Mouse (Mus musculus) A20 (cell line): ENCODE data around the gene Osgin1.

ENCODE experiments used
- DNase-seq: peaks from one replicate; pipeline ENCODE4 v3.0.0-alpha.2; 2011; ENCODE audit warnings: low read depth, low spot score

Gene Osgin1

DNA sequence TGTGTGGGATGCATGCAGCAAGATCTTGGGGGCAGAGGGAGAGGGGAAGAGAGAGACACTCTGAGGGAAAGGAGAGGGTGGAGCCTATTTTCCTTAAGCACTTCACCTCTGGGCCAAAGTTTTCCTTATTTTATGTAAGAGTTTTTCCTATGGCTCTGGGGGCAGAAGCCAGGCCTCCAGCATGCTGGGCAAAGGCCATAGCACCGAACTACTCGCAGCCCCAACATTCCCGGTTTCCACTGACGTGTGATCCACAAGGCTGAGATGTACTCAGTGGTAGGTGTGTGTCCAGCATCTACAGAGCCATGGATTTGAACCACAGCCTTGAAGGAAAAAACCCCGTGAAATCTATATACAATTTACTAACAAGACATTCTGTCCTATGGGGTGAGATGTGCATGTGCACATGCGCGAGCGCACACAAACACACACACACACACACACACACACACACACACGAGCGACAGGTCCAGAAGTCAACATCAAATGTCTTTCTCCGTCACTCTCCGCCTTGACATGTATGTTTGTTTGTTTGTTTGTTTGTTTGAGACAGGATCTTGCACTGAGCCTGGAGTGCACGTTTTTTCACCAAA lies at the start of gene Osgin1:
Osgin1 (plus strand) TSS at position 543 of the 593 bp plus-strand sequence.
- DNase-seq = no peak

DNA sequence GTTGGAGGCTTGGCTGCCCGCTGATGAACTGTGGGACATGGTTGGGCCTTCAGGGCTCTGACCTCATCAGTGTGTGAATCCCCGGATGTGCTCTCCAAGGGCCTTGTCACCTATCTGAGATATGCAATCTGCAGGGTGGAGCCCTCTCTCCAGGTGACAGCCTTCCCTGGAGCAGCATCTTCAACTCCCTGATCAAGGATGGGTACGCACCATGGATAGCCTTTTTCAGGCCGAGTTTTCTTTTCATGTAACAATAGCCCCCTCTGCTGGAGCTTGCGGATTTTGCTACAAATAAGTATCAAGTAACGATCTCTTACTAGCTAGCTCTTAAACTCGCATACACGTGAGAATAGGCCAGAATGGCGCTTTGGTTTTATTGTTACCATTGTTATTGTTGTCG lies 49.4 kb upstream of the Osgin1 start:
- peak; percentile 77 for DNase-seq

DNA sequence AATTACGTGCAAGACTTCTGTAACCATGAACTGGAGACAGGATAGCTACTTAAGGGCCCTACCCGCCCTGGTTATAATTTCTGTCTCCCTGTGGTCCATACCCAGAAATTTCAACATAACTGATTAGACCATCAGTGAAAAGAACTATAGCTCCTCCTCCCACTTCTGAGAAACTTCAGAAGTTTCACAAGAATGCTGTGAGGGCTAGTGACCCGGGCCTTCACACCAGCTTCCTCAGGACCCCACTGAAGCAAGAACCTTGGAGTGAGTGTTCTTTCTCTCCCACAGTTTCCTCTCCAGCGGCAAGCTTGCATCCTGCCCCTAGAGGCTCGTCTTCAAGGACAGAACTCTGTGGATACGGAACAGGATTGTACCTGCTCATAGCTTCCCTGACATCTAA lies 48.1 kb upstream of the Osgin1 start:
- no peak for DNase-seq

DNA sequence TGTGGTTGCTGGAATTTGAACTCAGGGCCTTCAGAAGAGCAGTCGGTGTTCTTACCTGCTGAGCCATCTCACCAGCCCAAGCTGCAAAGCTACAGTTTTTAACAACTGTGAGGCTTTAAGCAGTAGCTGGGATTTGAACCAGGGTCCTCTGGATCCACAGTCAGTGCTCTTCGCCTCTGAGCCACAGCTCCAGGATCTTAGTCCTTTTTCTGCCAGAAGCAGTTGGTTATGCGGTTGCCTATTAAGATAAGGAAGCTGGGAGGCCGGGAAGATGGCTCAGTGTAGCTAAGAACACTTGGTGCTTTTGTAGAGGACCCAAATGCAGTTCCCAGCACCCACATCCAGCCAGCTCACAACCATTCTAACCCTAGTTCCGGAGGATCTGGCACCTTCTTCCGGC lies 46.9 kb upstream of the Osgin1 start:
- DNase-seq = no peak

DNA sequence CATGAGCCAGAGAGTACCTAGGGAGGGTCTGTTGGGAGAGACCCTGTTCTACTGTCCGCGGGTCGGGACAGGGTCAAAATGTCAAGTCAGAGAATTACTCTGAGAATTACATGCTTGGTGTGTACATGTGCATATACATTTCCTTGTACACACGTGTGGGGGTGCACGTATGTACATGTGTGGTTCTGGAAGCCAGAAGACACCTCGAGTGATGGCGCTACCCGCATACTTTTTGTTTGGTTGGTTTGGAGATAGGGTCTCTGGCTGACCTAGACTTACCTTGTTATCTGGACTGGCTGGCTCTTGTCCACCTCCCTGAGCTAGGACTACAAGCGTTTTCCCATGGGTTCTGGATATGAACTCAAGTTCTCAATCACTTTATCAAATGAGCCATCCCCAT lies 39.8 kb upstream of the Osgin1 start:
- DNase-seq = no peak

DNA sequence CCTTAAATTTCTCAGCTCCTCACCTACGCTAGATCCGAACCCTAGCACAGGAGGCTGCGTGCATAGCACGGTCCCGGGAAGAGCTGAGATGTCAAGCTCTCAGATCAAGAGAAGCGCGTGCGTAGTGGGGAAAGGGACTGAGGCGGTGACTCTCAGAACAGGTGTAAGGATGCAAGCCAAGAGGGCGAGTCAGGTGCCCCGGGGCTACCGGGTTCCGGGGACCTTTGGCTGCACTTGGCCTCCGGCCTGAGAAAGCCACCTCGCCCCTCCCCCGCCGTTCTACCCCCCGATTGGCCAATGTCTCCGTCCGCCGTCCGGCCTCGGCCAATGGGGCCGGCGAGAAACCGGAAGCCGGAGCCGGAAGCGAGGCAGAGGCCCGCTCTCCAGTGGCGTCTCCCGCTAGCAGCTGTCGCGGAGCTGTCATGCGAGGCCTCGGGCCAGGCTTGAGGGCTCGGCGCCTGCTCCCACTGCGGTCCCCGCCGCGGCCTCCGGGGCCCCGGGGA lies 39.3 kb upstream of the Osgin1 start, which contains the start of gene Mlycd:
Mlycd (plus strand) TSS at position 355 of the 503 bp plus-strand sequence.
- peak; percentile 96 for DNase-seq

GRCm38 (mm10) chr8:119395072-119395950 lies 38.6 kb upstream of the Osgin1 start:
- peak; percentile 69 for DNase-seq

- no peak for DNase-seq
Observed at GRCm38 (mm10) chr8:119398558-119398957, 35.4 kb upstream of the Osgin1 start.

GRCm38 (mm10) chr8:119399255-119399654 lies 34.7 kb upstream of the Osgin1 start:
- DNase-seq = no peak

DNA sequence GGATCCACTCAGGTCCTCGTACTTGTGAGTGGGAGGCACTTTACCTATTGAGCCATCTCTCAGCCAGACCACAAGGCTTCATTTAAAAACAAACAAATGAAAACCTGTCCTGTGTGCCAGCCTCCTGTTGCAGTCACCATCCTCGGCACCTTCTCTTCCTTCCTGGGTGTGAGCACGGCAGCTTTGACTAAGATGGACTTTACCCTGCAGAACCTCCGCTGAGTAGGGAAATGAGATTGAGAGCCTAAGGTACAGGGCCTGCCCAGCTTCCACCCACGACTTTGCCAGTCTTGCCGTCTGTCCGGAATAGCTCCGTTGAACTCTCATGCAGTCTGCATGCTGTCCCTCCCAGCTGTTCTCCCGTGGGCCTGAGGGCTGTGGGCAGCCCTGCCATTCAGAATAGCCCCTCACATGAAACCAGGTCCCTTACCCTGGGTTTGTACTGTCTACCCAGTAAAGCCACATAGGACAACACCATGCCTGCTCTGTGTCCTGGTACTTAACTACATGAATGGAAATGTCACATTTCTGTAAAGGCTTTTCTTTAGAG lies 33.7 kb upstream of the Osgin1 start:
- no peak for DNase-seq

DNA sequence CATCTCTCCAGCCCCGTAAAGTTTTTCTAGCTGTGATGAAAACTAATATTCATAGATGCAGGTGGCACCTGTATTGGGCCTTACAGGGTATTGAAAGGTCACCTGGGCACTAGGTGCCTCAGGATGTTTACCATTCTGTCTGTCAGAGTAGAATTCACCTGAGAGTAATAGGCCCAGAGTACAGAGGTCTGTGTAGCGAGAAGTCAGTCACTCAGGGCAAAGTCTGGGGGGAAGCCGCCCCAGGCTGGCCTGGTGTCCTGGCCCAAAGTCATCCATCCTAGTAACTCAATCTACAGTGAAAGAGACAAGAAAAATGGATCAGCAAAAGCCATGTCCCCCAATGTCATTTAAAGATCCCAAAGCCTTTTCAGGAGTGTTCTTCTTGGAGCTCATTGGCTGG lies 33.0 kb upstream of the Osgin1 start:
- no peak for DNase-seq

DNA sequence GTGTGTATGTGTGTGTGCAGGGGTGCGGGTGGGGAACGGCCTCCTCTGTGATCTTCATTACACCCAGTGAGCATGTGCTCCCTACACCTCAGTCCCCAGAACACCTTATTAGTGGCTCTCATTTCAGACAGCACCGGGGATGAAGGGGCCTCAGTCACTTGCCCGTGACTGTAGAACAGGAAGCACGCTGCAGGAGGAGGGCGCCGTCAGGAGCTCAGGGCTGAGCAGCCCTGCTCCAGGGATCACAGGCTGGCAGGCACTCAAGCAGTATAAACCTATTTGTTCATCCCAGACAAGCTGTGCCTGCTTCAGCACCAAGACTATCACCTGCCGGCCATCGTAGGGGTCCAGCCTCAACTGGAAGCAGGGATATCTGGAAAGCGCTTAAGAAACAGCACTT lies 30.0 kb upstream of the Osgin1 start:
- DNase-seq = no peak

DNA sequence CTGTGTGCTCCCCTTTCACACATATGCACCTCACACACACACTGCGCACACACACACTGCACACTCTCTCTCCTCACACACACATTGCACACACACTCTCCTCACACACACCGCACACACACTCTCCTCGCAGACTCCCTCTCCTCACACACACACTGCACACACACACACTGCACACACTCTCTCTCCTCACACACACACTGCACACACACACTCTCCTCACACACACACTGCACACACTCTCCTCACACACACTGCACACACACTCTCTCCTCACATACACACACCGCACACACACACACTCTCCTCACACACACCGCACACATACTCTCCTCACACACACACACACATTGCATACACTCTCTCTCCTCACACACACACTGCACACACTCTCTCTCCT lies 29.3 kb upstream of the Osgin1 start:
- DNase-seq = no peak

GRCm38 (mm10) chr8:119408311-119408710 lies 25.6 kb upstream of the Osgin1 start:
- no peak for DNase-seq

DNA sequence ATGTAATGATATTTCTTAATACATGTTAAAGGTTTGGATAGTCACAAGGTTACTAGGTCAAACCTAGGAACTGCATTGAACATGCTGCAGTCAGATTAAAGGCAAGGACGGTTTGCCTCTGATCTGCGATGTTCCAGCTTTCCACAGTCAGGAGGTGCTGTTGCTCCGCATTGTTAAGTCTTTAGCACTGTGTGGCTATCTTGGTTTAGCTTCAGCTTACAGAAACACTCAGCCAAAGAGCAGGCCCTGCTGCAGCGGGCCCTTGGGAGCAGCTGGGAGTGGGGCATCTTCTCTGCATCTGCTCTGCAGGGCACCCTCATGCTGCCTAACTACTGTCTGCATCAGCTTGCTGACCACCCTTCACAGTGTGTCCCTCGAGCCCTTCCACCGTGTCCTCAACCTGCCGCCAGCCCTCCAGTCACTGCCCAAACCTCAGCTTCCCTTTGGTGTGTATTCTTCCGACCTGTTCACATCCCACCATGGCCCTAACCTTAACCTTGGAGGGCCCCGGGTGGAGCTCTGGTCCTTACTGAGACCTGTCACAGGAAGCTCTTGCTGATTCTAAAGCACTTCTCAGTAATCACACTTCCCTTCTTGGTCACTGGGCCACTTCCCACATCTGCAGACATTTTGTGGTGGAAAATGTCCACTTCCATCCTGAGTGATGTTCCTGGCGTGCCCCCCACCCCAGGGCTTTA lies 21.7 kb upstream of the Osgin1 start:
- DNase-seq = no peak

GRCm38 (mm10) chr8:119412735-119413498 lies 21.0 kb upstream of the Osgin1 start:
- DNase-seq = peak; percentile 76

DNA sequence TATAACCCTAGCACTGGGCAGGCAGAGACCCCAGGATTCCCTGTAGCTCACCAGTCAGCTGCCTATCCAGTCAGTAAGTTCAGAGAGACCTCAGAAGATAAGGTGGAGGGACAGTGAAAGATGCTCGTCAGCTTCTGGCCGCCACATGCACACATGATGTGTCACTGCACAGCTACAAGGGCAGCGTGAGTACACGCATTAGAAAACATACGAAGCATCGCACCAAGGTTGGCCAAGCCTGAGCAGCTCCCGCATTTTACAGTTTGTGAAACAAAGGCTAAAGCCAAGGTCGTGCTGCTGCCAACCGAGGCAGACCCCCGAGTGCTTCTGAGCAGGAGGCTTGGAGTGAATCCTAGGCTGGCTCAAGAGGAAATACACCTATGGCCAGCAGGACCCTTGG lies 20.3 kb upstream of the Osgin1 start:
- no peak for DNase-seq

DNA sequence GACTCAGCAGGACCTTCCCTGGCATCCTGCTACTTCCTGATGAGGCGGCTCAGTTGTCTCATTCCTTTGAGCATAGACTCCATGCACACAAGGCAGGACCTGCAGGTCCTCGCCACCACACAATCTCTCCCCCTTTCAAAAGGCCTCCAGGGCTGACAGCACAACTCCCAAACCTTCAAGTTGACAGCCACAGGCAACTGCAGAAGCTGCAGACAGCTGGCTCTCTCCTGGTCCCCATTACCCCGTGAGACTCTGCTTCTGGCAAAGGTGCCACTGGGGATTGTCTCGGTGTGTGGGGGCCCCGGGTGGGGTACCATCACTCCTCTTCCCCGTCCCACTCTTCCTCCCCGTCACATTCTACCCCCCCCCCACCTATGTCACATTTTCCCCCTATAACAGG lies 13.6 kb upstream of the Osgin1 start:
- DNase-seq = no peak

- no peak for DNase-seq
Observed at GRCm38 (mm10) chr8:119421603-119422122, 12.3 kb upstream of the Osgin1 start.

DNA sequence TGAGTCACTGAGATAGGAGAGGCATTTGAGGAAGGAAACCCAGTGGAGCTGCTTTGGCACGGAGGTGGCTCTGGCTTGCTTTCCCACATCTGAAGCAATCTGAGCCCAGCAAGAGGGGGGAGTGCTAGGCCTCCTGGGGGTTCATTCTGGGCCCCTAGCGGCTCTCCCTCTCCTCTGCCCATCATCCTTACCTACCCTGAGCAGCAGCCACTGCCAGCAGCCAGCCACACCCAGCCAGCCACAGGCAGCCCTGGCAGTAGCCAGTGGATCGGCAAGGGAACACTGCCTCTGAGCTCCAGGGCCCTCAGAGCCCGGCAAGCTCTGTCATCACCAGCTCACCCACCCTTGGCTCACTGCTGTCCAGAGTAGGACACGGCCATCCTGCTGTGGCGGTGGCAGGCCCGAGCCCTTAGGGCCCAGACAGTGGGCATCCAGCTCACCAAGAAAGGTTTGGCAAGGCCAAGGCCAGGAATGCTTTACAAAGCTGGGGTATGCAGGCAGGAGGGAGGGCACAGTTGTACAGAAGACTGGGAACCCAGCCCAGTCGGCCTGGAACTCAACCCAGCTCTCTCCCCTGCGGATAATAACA lies 11.7 kb upstream of the Osgin1 start:
- DNase-seq = no peak
